Mouse (Mus musculus): Measurements from ENCODE around the gene Zbtb16. TPM values are rescaled to one million over a fixed set of nuclear protein-coding genes. Genes with fewer than 3 reads are reported as not detected.

Zbtb16 gene
- total and polyA plus RNA-seq, 3 experiments, result 0.34 to 3.0 (median 0.90) TPM

DNA sequence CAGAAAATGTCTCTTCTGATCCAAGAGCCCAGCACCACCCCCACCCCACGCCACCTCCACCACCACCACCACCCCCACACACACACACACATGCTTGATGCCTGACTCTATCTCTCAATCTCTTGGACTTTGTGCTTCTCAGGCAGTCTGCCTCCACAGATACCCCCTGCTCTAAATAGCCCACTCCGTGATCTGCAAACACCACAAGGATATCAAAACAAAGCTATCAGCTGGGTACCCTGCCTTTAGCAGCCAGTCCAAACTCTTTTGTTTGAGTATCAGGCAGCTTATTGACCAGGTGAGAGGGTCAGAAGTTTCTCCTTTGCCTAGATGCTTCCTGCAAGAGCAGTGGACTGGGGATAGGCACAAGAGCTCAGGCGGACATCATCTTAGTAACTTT, 16.9 kb downstream of the Zbtb16 start:
- Histone ChIP-seq H3K4me1 (ENCODE audit: control insufficient read depth in 1 of 2, insufficient read depth in 2 of 2) (peaks cover 43 to 82% of the 10 kb centered on the region in 2 experiments), H3K4me3 (replicated peaks in 1 of 3; ENCODE audit: low read depth in 2 of 3, low read length in 2 of 3, poor library complexity in 1 of 3) (no peak overlapping the region)

DNA sequence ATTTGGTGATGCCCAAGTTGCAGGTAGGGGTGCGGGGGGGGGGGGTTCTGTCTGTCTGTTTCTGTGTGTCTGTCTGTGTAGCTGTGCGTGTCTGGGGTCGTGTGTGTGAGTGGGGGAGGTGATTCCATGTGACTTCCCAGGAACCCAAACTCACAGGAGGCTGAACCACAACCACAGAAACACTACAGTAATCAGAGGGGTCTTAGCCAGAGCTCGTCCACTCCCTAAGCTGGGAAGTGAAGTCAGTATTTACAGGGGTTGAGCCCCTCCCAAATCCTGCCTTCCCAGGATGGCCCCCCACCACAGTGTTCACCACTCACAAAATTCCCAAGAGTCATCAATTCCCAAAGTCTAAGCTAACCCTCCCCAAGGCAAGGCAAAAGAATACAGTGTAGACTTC, 18.1 kb downstream of the Zbtb16 start:
- DNase-seq (ENCODE audit: extremely low read depth), result no peak
- Histone ChIP-seq H3K36me3 (replicated peaks in 1 of 2; ENCODE audit: control insufficient read depth in 1 of 2, insufficient read depth in 1 of 2, low read length in 1 of 2) (no peaks in the 10 kb centered on the region), H3K9me3 (replicated peaks; ENCODE audit: low read length) (no peaks in the 10 kb centered on the region), H3K27ac (ENCODE audit: insufficient read depth, low read depth) (peak overlapping the region; percentile 98), H3K4me1 (ENCODE audit: control insufficient read depth in 1 of 2, insufficient read depth in 2 of 2) (peaks cover 40 to 75% of the 10 kb centered on the region in 2 experiments), H3K79me2 (replicated peaks; ENCODE audit: control insufficient read depth, extremely low read depth, insufficient read depth, poor library complexity, severe bottlenecking) (peaks cover 18% of the 10 kb centered on the region), H3K27me3 (replicated peaks) (no peaks in the 10 kb centered on the region), H3K9ac (ENCODE audit: insufficient read depth, low read depth) (peak overlapping the region; percentile 61), H3K4me2 (ENCODE audit: insufficient read depth, low read depth, poor library complexity, severe bottlenecking) (peak overlapping the region; percentile 69), H3K4me3 (replicated peaks in 1 of 3; ENCODE audit: low read depth in 2 of 3, low read length in 2 of 3, poor library complexity in 1 of 3) (no peak overlapping the region)
- TF ChIP-seq SIN3A (IDR thresholded peaks at IDR 0.05; ENCODE audit: low read length), result no peak
- in situ Hi-C loops (cut with MboI; ENCODE audit: low pct_ligation_motif_present, low pct_unique_long_range_greater_than_20kb, low sequenced_read_pairs) (no loop called here), dilution Hi-C loops (cut with MboI; ENCODE audit: extremely low pct_ligation_motif_present, extremely low pct_unique_long_range_greater_than_20kb, low sequenced_read_pairs) (no loop called here)

More for the DNA sequence above, 16.9 kb downstream of the Zbtb16 start:
- TF ChIP-seq MYC (IDR thresholded peaks at IDR 0.05; ENCODE audit: low read depth, low read length), result no peak
- no peak for TF ChIP-seq NRF1 (IDR thresholded peaks at IDR 0.05; ENCODE audit: low read depth, low read length)
- TF ChIP-seq JUND (conservative IDR thresholded peaks at IDR 0.05; ENCODE audit: low read depth, low read length), result no peak
- TF ChIP-seq TBP (conservative IDR thresholded peaks at IDR 0.05; ENCODE audit: low read depth, low read length), result no peak
- TF ChIP-seq E2F4 (IDR thresholded peaks at IDR 0.05; ENCODE audit: insufficient replicate concordance, low read depth, low read length), result no peak
- TF ChIP-seq RCOR1 (conservative IDR thresholded peaks at IDR 0.05; ENCODE audit: low read depth, low read length), result no peak
- TF ChIP-seq EP300 (IDR thresholded peaks at IDR 0.05; ENCODE audit: low read length), result no peak
- no peak for TF ChIP-seq ELF1 (IDR thresholded peaks at IDR 0.05; ENCODE audit: low read depth, low read length)
- no peak for TF ChIP-seq POLR2A (IDR thresholded peaks at IDR 0.05; ENCODE audit: low read depth, low read length)
- no peak for TF ChIP-seq MAFK (IDR thresholded peaks at IDR 0.05; ENCODE audit: insufficient replicate concordance, low read length)
- no peak for TF ChIP-seq PAX5 (IDR thresholded peaks at IDR 0.05; ENCODE audit: low read length)
- no peak for TF ChIP-seq CTCF (conservative IDR thresholded peaks at IDR 0.05 in 1 of 2, IDR thresholded peaks at IDR 0.05 in 1 of 2; ENCODE audit: low read depth in 2 of 2, low read length in 2 of 2)
- no peak for TF ChIP-seq NELFE (IDR thresholded peaks at IDR 0.05; ENCODE audit: low read depth, low read length)
- no peak for TF ChIP-seq ZC3H11A (IDR thresholded peaks at IDR 0.05; ENCODE audit: low read depth, low read length)
- no peak for TF ChIP-seq MEF2A (IDR thresholded peaks at IDR 0.05; ENCODE audit: borderline replicate concordance, low read depth, low read length)
- TF ChIP-seq SIN3A (IDR thresholded peaks at IDR 0.05; ENCODE audit: low read length), result no peak
- Histone ChIP-seq H3K27ac (ENCODE audit: insufficient read depth, low read depth) (no peak overlapping the region), H3K9me3 (replicated peaks; ENCODE audit: low read length) (no peaks in the 10 kb centered on the region), H3K36me3 (replicated peaks in 1 of 2; ENCODE audit: control insufficient read depth in 1 of 2, insufficient read depth in 1 of 2, low read length in 1 of 2) (no peaks in the 10 kb centered on the region), H3K79me2 (replicated peaks; ENCODE audit: control insufficient read depth, extremely low read depth, insufficient read depth, poor library complexity, severe bottlenecking) (peaks cover 18% of the 10 kb centered on the region), H3K9ac (ENCODE audit: insufficient read depth, low read depth) (no peak overlapping the region), H3K4me2 (ENCODE audit: insufficient read depth, low read depth, poor library complexity, severe bottlenecking) (no peak overlapping the region), H3K27me3 (replicated peaks) (no peaks in the 10 kb centered on the region)
- in situ Hi-C loops (cut with MboI; ENCODE audit: low pct_ligation_motif_present, low pct_unique_long_range_greater_than_20kb, low sequenced_read_pairs), result no loop called here
- dilution Hi-C loops (cut with MboI; ENCODE audit: extremely low pct_ligation_motif_present, extremely low pct_unique_long_range_greater_than_20kb, low sequenced_read_pairs), result no loop called here
- DNase-seq (ENCODE audit: extremely low read depth), result no peak
